Mouse (Mus musculus): ENCODE data around the gene Gm13290. TPM values are rescaled to one million over a fixed set of nuclear protein-coding genes. Genes with fewer than 3 reads are reported as not detected.
"Not testable (repeated sequence)": the region's sequence is repeated elsewhere in the genome, so short reads cannot be mapped to it uniquely, and the experiment has no call there.

Gm13290 gene
- polyA plus RNA-seq, 1 experiment from 2014 or later, result 0.44 TPM

GRCm38 (mm10) chr4:88799365-88799764, 25.7 kb downstream of the Gm13290 start, which contains the start of gene Gm13285:
Gene Gm13285, plus strand, starts transcription at chr4:88799665.
- not testable (repeated sequence) for H3K36me3 ChIP-seq (ENCODE audit: control insufficient read depth, insufficient read depth, low read length); H3K4me3 ChIP-seq (ENCODE audit: low read length); H3K9ac ChIP-seq (ENCODE audit: low read depth, low read length); H3K27ac ChIP-seq (ENCODE audit: low read length); H3K27me3 ChIP-seq (replicated peaks; ENCODE audit: control insufficient read depth, insufficient read depth, low read length); H3K4me2 ChIP-seq (ENCODE audit: low read depth, low read length); ATAC-seq; H3K9me3 ChIP-seq (ENCODE audit: control insufficient read depth, low read length); H3K4me1 ChIP-seq (ENCODE audit: control insufficient read depth, insufficient read depth, low read length)
- 21% methylated on average over 3 of the region's 7 CpGs for WGBS

- not testable (repeated sequence) for ATAC-seq; H3K27me3 ChIP-seq (replicated peaks; ENCODE audit: control insufficient read depth, insufficient read depth, low read length); H3K9me3 ChIP-seq (ENCODE audit: control insufficient read depth, low read length); H3K9ac ChIP-seq (ENCODE audit: low read depth, low read length); H3K36me3 ChIP-seq (ENCODE audit: control insufficient read depth, insufficient read depth, low read length); H3K4me1 ChIP-seq (ENCODE audit: control insufficient read depth, insufficient read depth, low read length); H3K4me3 ChIP-seq (ENCODE audit: low read length); H3K4me2 ChIP-seq (ENCODE audit: low read depth, low read length); H3K27ac ChIP-seq (ENCODE audit: low read length)
- no CpG with 5 or more reads among the region's 29 CpGs for WGBS
These were observed 29.3 kb downstream of the Gm13290 start, which contains the start of gene Gm13287 for GRCm38 (mm10) chr4:88802954-88803353. Gene Gm13287, plus strand, starts transcription at chr4:88803254.

GRCm38 (mm10) chr4:88805231-88805630, 31.6 kb downstream of the Gm13290 start, which contains the start of gene Gm13288:
Gene Gm13288, plus strand, starts transcription at chr4:88805531.
- H3K4me2 ChIP-seq (ENCODE audit: low read depth, low read length); ATAC-seq: not testable (repeated sequence)
- no CpG with 5 or more reads among the region's 8 CpGs for whole genome bisulfite sequencing

GRCm38 (mm10) chr4:88805761-88806160, 32.1 kb downstream of the Gm13290 start:
- ATAC-seq; H3K27me3 ChIP-seq (replicated peaks; ENCODE audit: control insufficient read depth, insufficient read depth, low read length): not testable (repeated sequence)

More at GRCm38 (mm10) chr4:88805231-88805630, 31.6 kb downstream of the Gm13290 start, which contains the start of gene Gm13288:
- H3K4me1 ChIP-seq (ENCODE audit: control insufficient read depth, insufficient read depth, low read length); H3K27ac ChIP-seq (ENCODE audit: low read length); H3K36me3 ChIP-seq (ENCODE audit: control insufficient read depth, insufficient read depth, low read length); H3K9me3 ChIP-seq (ENCODE audit: control insufficient read depth, low read length); H3K27me3 ChIP-seq (replicated peaks; ENCODE audit: control insufficient read depth, insufficient read depth, low read length); H3K9ac ChIP-seq (ENCODE audit: low read depth, low read length): not testable (repeated sequence)
- H3K4me3 ChIP-seq (ENCODE audit: low read length), result peak within 1 kb of the TSS; percentile 16; the same call in 1 of the 2 replicates

GRCm38 (mm10) chr4:88815928-88816327, 42.3 kb downstream of the Gm13290 start, which contains the start of gene Ifna7:
Gene Ifna7, plus strand, starts transcription at chr4:88816228.
- Histone ChIP-seq H3K4me2 (ENCODE audit: low read depth, low read length) (no peak within 1 kb of the TSS), H3K36me3 (ENCODE audit: control insufficient read depth, insufficient read depth, low read length) (no peaks in the 10 kb centered on the region), H3K27me3 (replicated peaks; ENCODE audit: control insufficient read depth, insufficient read depth, low read length) (no peaks in the 10 kb centered on the region), H3K9me3 (ENCODE audit: control insufficient read depth, low read length) (no peaks in the 10 kb centered on the region), H3K4me1 (ENCODE audit: control insufficient read depth, insufficient read depth, low read length) (no peaks in the 10 kb centered on the region), H3K4me3 (ENCODE audit: low read length) (no peak within 1 kb of the TSS), H3K27ac (ENCODE audit: low read length) (no peak within 1 kb of the TSS), H3K9ac (ENCODE audit: low read depth, low read length) (no peak within 1 kb of the TSS)
- ATAC-seq, result no peak
- WGBS, result 66% methylated on average over 3 of the region's 3 CpGs

More at GRCm38 (mm10) chr4:88805761-88806160, 32.1 kb downstream of the Gm13290 start:
- not testable (repeated sequence) for H3K36me3 ChIP-seq (ENCODE audit: control insufficient read depth, insufficient read depth, low read length); H3K4me2 ChIP-seq (ENCODE audit: low read depth, low read length); H3K4me1 ChIP-seq (ENCODE audit: control insufficient read depth, insufficient read depth, low read length); H3K9ac ChIP-seq (ENCODE audit: low read depth, low read length); H3K27ac ChIP-seq (ENCODE audit: low read length); H3K9me3 ChIP-seq (ENCODE audit: control insufficient read depth, low read length)
- peak overlapping the region; percentile 16; the same call in 1 of the 2 replicates for H3K4me3 ChIP-seq (ENCODE audit: low read length)
- WGBS, result 2% methylated on average over 11 of the region's 34 CpGs

- Histone ChIP-seq H3K9ac (ENCODE audit: low read depth, low read length) (no peak within 1 kb of the TSS), H3K4me1 (ENCODE audit: control insufficient read depth, insufficient read depth, low read length) (no peaks in the 10 kb centered on the region), H3K4me2 (ENCODE audit: low read depth, low read length) (no peak within 1 kb of the TSS), H3K9me3 (ENCODE audit: control insufficient read depth, low read length) (no peaks in the 10 kb centered on the region), H3K27me3 (replicated peaks; ENCODE audit: control insufficient read depth, insufficient read depth, low read length) (no peaks in the 10 kb centered on the region), H3K27ac (ENCODE audit: low read length) (no peak within 1 kb of the TSS), H3K36me3 (ENCODE audit: control insufficient read depth, insufficient read depth, low read length) (no peaks in the 10 kb centered on the region), H3K4me3 (ENCODE audit: low read length) (no peak within 1 kb of the TSS)
- WGBS, result 82% methylated on average over 1 of the region's 1 CpGs
- no peak for ATAC-seq
These were observed 46.0 kb downstream of the Gm13290 start, which contains the start of gene Ifna11 for GRCm38 (mm10) chr4:88819659-88820058. Gene Ifna11, plus strand, starts transcription at chr4:88819959.

- Histone ChIP-seq H3K27me3 (replicated peaks; ENCODE audit: control insufficient read depth, insufficient read depth, low read length) (no peaks in the 10 kb centered on the region), H3K36me3 (ENCODE audit: control insufficient read depth, insufficient read depth, low read length) (no peaks in the 10 kb centered on the region), H3K4me1 (ENCODE audit: control insufficient read depth, insufficient read depth, low read length) (no peaks in the 10 kb centered on the region), H3K27ac (ENCODE audit: low read length) (no peak overlapping the region), H3K9me3 (ENCODE audit: control insufficient read depth, low read length) (no peaks in the 10 kb centered on the region), H3K4me2 (ENCODE audit: low read depth, low read length) (no peak overlapping the region), H3K4me3 (ENCODE audit: low read length) (no peak overlapping the region), H3K9ac (ENCODE audit: low read depth, low read length) (no peak overlapping the region)
- 23% methylated on average over 4 of the region's 4 CpGs for WGBS
- ATAC-seq, result no peak
These were observed 49.4 kb downstream of the Gm13290 start for GRCm38 (mm10) chr4:88822995-88823394.

Other genes starting within 250 kb of the Gm13290 start
- gene Ifna15, start 215.6 kb upstream of the Gm13290 start, polyA plus RNA-seq (2015; fragmentation: Nextera tagmentation; extraction: Ambion mirVana), result not detected in 2 replicates
- not detected in 2 replicates for gene Ifna14, start 202.0 kb upstream of the Gm13290 start, polyA plus RNA-seq (2015; fragmentation: Nextera tagmentation; extraction: Ambion mirVana)
- not detected in 2 replicates for gene Ifna9, start 181.4 kb upstream of the Gm13290 start, polyA plus RNA-seq (2015; fragmentation: Nextera tagmentation; extraction: Ambion mirVana)
- not detected in 2 replicates for gene Ifna12, start 170.5 kb upstream of the Gm13290 start, polyA plus RNA-seq (2015; fragmentation: Nextera tagmentation; extraction: Ambion mirVana)
- not detected in 2 replicates for gene C87499, start 139.4 kb upstream of the Gm13290 start, polyA plus RNA-seq (2015; fragmentation: Nextera tagmentation; extraction: Ambion mirVana)
- not detected in 2 replicates for gene Ifna13, start 129.4 kb upstream of the Gm13290 start, polyA plus RNA-seq (2015; fragmentation: Nextera tagmentation; extraction: Ambion mirVana)
- not detected in 2 replicates for gene Ifna16, start 96.9 kb upstream of the Gm13290 start, polyA plus RNA-seq (2015; fragmentation: Nextera tagmentation; extraction: Ambion mirVana)
- not detected in 2 replicates for gene Ifna2, start 89.9 kb upstream of the Gm13290 start, polyA plus RNA-seq (2015; fragmentation: Nextera tagmentation; extraction: Ambion mirVana)
- not detected in 2 replicates for gene Ifnab, start 82.5 kb upstream of the Gm13290 start, polyA plus RNA-seq (2015; fragmentation: Nextera tagmentation; extraction: Ambion mirVana)
- 0.62 and 1.4 TPM in 2 replicates for gene Gm26566, start 52.0 kb upstream of the Gm13290 start, polyA plus RNA-seq (2015; fragmentation: Nextera tagmentation; extraction: Ambion mirVana)
- 63.4 and 69.9 TPM in 2 replicates for gene Klhl9, start 51.4 kb upstream of the Gm13290 start, polyA plus RNA-seq (2015; fragmentation: Nextera tagmentation; extraction: Ambion mirVana)
- not detected in 2 replicates for gene Gm13271, start 19.0 kb upstream of the Gm13290 start, polyA plus RNA-seq (2015; fragmentation: Nextera tagmentation; extraction: Ambion mirVana)
- gene Gm13283, start 13.7 kb upstream of the Gm13290 start, polyA plus RNA-seq (2015; fragmentation: Nextera tagmentation; extraction: Ambion mirVana), result 0.21 TPM in 1 of 2 replicates, not detected in the other
- not detected in 2 replicates for gene Gm13289, start 3.1 kb downstream of the Gm13290 start, polyA plus RNA-seq (2015; fragmentation: Nextera tagmentation; extraction: Ambion mirVana)
- gene Gm13272, start 6.0 kb downstream of the Gm13290 start, polyA plus RNA-seq (2015; fragmentation: Nextera tagmentation; extraction: Ambion mirVana), result 0.28 TPM in 1 of 2 replicates, not detected in the other
- 0.11 TPM in 1 of 2 replicates, not detected in the other for gene Ifnz, start 8.3 kb downstream of the Gm13290 start, polyA plus RNA-seq (2015; fragmentation: Nextera tagmentation; extraction: Ambion mirVana)
- gene Gm13276, start 11.9 kb downstream of the Gm13290 start, polyA plus RNA-seq (2015; fragmentation: Nextera tagmentation; extraction: Ambion mirVana), result not detected in 2 replicates
- not detected in 2 replicates for gene Gm13277, start 14.8 kb downstream of the Gm13290 start, polyA plus RNA-seq (2015; fragmentation: Nextera tagmentation; extraction: Ambion mirVana)
- not detected in 2 replicates for gene Gm13278, start 17.7 kb downstream of the Gm13290 start, polyA plus RNA-seq (2015; fragmentation: Nextera tagmentation; extraction: Ambion mirVana)
- not detected in 2 replicates for gene Gm13275, start 20.7 kb downstream of the Gm13290 start, polyA plus RNA-seq (2015; fragmentation: Nextera tagmentation; extraction: Ambion mirVana)
- not detected in 2 replicates for gene Gm13279, start 23.6 kb downstream of the Gm13290 start, polyA plus RNA-seq (2015; fragmentation: Nextera tagmentation; extraction: Ambion mirVana)
- gene Gm13285, start 25.8 kb downstream of the Gm13290 start, polyA plus RNA-seq (2015; fragmentation: Nextera tagmentation; extraction: Ambion mirVana), result 0.47 and 0.53 TPM in 2 replicates
- not detected in 2 replicates for gene Gm13287, start 29.4 kb downstream of the Gm13290 start, polyA plus RNA-seq (2015; fragmentation: Nextera tagmentation; extraction: Ambion mirVana)
- not detected in 2 replicates for gene Gm13288, start 31.7 kb downstream of the Gm13290 start, polyA plus RNA-seq (2015; fragmentation: Nextera tagmentation; extraction: Ambion mirVana)
- gene Ifna7, start 42.4 kb downstream of the Gm13290 start, polyA plus RNA-seq (2015; fragmentation: Nextera tagmentation; extraction: Ambion mirVana), result not detected in 2 replicates
- gene Ifna11, start 46.1 kb downstream of the Gm13290 start, polyA plus RNA-seq (2015; fragmentation: Nextera tagmentation; extraction: Ambion mirVana), result not detected in 2 replicates
- not detected in 2 replicates for gene Ifna6, start 53.6 kb downstream of the Gm13290 start, polyA plus RNA-seq (2015; fragmentation: Nextera tagmentation; extraction: Ambion mirVana)
- gene Ifna5, start 61.7 kb downstream of the Gm13290 start, polyA plus RNA-seq (2015; fragmentation: Nextera tagmentation; extraction: Ambion mirVana), result not detected in 2 replicates
- not detected in 2 replicates for gene Ifna4, start 68.0 kb downstream of the Gm13290 start, polyA plus RNA-seq (2015; fragmentation: Nextera tagmentation; extraction: Ambion mirVana)
- gene Ifna1, start 76.3 kb downstream of the Gm13290 start, polyA plus RNA-seq (2015; fragmentation: Nextera tagmentation; extraction: Ambion mirVana), result not detected in 2 replicates
- gene Ifne, start 106.4 kb downstream of the Gm13290 start, polyA plus RNA-seq (2015; fragmentation: Nextera tagmentation; extraction: Ambion mirVana), result not detected in 2 replicates